Mouse (Mus musculus): ENCODE measurements around the gene Rps10.

Gene Rps10

DNA sequence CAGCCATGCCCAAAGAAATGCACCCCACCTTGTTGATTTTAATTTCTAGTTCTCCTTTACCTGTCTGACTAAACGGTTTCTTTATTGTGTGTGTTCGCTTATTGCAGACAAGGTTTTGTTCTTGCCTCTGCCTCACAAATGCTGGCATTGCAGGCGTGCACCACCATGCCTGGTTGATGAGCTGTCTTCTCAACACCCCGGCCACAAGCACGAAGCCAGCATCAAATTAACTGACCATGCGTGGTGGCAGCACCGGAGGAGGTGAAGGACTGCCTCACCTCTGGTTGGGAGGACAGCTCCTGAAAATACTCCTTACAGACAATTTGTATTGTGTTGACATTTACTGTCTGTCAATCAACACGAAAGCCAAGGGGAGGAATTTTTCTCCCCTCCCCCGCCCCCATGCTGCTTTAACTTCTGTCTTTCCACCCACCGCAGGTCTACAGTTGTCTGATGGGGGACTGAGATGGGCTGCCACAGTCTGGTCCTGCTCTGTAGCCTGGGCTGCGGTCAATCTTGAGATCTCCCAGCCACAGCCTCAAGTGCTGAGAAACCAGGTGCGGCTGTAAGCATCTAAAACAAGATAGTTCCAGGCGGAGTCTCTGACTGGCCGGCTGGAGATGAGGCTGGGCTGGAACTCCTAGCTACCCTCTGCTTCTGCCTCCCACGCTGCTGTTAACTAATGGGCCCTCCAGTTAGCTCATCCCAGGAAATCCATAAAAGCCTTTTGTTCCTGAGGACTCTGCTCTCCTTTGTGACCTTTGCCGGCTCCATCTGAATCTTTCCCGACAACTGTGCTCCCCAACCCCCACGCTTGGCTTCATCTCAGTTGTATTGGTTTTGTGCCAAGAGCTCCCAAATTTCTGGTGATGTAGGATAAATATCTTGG lies at the start of gene Rps10:
TSS of gene Rps10 (minus strand) at position 538 of the 889 bp plus-strand sequence.
- no peak for DNase-seq (ENCODE audit: extremely low read depth, insufficient read length, low spot score)

DNA sequence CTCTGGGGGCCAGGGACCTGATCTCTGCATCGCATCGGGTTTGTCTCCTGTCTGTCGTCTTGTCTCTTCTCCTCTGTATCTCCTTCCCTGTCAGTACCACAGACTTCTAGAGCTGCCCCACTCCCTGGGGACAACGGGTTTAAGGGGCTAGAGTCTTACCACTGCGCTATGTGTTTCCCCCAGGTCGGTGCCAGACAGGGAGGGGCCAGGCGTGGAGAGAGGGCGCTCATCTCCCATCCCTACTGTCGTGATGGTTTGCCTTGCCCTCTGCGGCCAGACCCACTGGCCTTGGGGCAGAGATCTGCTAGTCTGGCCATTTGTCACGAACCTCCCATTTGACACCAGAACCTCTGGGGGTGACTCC lies 49.1 kb upstream of the Rps10 start:
- no peak for DNase-seq (ENCODE audit: extremely low read depth, insufficient read length, low spot score)

DNA sequence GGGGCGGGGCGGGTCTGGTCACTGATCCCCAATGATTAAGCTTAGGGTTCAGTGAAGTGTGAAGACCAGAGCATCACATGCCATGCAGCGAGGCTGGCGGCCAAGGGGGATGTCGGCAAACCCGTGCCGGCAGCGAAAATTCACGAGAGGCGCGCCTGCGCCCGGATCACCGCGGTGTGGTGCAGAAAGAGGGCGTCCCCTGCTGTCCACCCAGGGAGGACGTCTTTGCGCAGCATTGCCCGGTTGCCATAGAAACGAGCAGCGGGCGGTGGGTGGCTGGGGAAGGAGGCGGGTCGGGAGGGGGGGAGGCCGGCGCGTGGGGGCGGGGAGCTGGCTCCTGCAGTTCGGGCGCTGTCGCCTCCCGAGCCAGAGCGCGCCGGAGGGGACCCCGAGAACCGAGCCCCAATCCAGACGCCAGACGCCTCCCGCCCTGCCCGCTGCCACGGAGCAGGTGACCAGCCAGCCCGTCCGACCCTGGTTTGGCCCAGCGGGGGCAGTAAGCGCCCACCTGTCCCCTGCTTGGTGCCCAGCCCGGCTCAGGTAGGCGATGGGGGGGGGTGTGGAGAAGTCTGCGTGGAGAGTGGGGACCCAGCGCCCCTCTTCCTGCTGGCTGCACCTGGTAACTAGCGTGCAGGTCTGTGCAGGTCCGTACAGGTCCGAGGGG lies 48.5 kb upstream of the Rps10 start:
- no peak for DNase-seq (ENCODE audit: extremely low read depth, insufficient read length, low spot score)

DNA sequence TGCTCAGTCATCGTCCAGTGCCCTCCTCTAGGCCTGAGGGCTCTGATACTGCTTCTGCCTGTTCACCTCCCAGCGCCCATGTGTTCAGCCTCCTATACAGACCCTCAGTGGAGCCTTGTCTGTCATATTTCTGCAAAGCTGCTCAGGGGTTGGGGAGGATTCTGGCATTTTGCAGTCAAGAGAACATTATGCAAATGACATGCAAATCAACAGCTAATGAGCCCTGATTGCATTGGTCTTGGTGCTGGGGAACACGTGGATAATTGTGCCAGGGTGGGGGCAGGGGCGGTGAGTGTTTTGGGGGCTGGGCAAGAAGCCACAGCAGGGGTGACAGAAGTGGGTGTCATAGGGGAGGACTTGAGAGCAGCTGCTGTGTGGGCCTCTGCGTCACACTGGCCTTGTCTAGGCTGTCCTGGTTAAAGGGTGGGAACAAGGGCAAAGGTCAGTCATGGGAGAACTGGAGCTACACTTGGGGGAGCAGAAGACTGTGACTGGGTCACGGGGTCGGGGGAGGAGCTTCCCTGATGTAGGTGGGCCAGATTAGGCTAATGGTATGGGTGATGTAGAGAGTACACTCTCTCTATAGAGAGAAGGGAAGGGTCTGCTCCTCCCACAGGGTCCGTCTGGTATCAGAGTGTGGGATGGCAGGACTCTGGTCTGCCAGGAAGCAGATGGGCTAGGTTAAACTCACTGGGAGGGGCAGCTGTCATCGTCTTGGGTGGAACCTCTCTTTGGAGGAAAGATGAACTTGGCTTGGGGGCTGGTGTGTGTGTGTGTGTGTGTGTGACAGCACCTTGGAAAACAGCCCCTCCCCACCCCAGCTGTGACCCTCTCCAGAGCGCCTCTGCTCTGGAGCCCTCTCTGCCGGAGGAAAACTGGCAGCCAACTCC lies 42.7 kb upstream of the Rps10 start:
- no peak for DNase-seq (ENCODE audit: extremely low read depth, insufficient read length, low spot score)

DNA sequence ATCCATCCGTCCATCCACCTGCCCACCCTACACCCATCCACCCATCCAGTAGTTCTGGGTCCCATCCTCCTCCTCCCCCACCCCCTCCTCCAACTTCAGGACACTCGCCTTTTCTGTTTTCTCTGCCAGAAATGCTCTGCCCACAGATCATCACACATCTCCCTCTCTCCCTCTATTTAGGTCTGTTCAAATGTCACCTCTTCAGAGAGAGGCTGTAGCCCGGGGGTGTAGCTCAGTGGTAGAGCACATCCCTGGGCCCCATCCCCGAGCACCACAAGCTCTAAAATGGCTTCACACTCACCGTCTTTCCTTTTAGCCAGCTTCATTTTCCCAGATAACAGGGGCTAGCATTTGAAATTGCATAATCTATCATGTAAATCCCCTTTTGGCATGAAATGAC lies 41.3 kb upstream of the Rps10 start:
- no peak for DNase-seq (ENCODE audit: extremely low read depth, insufficient read length, low spot score)

DNA sequence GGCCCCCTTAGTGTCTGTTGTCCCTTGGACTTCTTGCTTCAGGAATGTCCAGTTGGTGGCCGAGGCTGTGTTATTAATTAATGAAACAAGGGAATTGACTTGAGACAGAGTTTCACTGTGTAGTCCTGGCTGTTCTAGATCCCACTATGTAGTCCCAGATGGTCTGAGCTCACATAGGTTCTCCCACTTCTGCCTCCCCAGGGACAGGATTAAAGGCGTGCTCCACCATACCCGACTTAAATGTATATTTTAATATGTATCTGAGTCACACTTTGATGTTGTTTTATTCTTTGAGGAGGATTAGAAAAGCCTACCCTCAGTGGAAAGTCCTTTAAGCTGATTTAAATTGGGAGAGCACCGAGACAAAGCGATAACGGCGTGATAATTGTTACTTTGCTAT lies 39.8 kb upstream of the Rps10 start:
- no peak for DNase-seq (ENCODE audit: extremely low read depth, insufficient read length, low spot score)

DNA sequence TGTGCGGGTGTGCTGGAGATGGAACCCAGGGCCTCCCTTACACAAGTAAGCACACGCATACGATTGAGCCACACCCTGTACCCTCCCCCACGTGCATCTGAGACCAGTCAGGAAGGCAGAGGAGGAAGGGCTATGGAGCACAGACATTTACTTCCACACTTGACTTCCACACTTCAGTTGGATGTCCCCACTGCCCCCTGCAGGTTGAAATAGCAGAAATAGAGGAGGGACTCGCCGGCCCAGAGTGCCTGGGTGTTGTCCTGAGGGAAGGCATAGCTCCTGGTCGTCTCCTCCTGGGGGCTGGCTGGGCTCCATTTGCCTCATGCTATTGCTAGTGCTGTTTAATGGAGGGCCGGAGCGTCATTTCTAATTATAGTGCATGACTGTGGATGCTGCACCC lies 39.0 kb upstream of the Rps10 start:
- no peak for DNase-seq (ENCODE audit: extremely low read depth, insufficient read length, low spot score)

DNA sequence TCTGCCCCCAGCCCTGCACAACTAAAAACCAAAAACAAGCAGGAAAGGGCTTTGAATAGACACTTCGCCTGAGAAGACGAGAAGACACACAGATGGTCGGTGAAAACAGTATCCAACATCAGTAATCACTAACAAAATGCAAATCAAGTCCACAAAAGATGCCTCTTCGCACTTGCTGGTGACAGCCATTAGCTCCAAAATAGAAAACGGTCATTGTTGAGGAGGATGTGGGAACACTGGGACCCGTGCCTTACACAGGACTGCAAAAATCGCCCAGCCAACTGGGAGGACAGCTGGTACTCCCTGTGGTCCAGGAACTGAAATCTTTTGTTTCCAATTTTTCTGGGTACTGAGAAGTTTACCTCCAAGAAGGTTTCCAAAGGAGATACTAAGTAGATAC lies 37.5 kb upstream of the Rps10 start:
- no peak for DNase-seq (ENCODE audit: extremely low read depth, insufficient read length, low spot score)

DNA sequence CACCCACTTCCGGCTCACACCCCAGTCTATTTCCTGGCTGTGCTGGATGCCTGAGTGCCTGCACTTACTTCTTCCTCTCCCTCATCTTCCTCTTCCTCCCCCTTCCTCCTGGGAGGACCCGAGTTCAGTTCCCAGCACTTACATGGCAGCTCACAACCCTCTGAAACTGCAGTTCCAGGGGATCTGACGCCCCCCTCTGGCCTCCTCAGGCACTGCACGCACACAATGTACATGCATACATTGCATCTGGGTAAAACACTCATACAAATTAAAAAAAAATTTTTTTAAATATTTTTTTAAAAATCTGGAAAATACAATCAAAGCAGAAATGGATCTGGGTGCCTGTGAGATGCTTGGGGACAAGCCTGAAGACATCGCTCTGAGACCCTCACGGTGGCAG lies 35.3 kb upstream of the Rps10 start:
- no peak for DNase-seq (ENCODE audit: extremely low read depth, insufficient read length, low spot score)

DNA sequence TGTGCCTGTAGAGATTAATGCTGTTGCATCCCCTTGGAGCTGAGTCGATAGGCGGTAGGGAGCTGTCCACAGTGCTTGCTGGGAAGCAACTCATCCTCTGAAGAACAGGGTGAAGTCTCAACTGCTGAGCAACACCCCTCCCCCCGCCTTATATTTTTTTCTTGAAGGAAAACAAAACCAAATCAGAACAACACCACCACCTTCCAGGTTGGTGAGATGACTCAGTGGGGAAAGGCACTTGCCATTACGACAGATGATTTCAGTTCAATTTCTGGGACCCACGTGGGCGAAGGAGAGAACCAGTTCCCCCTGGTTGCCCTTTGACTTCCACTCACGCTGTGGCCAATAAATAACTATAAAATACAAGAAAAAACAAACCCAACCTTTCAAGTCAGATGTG lies 22.3 kb upstream of the Rps10 start:
- no peak for DNase-seq (ENCODE audit: extremely low read depth, insufficient read length, low spot score)

DNA sequence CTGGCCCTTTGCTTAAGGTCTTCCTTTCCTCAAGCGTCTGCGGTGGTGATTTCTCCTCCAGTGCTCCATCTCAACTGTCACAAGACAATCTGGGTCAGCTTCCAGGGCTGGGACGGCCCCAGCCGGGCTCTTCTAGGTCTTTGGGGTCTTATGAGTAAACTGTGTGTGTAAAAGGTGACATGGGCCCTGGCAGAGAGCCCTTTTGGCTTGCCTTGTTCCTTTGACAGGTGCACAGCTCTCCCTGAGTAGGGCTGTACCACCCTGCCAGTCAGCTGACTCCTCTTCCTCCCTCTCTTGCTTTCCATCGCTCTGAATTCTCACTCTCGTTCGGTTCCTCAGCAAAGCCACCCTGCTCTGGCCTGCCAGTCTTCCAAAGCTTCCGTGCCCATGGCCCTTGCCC lies 20.7 kb upstream of the Rps10 start:
- no peak for DNase-seq (ENCODE audit: extremely low read depth, insufficient read length, low spot score)

DNA sequence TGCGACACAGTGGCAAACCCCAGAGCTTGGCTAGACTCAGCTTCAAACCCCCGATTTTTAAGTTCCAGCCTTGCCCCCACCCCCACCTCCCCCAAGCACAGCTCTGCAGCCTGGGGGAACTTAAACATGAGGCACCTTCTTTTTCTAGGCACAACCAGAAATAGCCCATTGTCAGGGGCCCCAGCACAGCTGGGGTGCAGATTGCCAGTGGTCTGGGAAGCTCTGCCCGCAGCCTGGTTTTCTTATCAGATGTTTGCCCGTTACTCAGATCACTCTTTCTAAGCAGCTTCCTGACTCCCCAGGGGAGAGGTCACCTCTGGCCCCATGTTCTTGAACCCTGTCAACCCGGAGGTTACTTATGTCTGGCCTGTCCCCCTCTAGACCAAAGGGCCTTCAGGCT lies 19.9 kb upstream of the Rps10 start:
- DNase-seq (ENCODE audit: extremely low read depth, insufficient read length, low spot score), result no peak

DNA sequence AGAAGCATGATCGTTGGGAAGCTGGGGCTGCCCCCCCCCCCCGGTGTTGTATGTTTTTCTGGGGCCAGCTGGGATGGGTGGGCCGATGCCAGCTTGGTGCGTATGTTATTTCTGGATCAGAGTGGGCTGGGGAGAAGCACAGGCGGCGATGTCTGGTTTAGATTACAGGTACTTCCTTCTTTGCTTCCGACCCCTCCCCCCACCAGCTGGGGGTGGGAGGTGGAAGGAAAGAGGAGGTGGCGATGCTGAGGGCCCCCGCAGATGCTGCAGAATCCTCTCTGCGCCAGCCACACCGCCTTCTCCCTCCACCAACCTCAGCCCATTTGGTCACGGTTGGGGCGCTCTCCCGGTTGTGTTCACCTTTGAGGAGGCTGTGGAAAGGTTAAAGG lies 19.5 kb upstream of the Rps10 start:
- no peak for DNase-seq (ENCODE audit: extremely low read depth, insufficient read length, low spot score)

DNA sequence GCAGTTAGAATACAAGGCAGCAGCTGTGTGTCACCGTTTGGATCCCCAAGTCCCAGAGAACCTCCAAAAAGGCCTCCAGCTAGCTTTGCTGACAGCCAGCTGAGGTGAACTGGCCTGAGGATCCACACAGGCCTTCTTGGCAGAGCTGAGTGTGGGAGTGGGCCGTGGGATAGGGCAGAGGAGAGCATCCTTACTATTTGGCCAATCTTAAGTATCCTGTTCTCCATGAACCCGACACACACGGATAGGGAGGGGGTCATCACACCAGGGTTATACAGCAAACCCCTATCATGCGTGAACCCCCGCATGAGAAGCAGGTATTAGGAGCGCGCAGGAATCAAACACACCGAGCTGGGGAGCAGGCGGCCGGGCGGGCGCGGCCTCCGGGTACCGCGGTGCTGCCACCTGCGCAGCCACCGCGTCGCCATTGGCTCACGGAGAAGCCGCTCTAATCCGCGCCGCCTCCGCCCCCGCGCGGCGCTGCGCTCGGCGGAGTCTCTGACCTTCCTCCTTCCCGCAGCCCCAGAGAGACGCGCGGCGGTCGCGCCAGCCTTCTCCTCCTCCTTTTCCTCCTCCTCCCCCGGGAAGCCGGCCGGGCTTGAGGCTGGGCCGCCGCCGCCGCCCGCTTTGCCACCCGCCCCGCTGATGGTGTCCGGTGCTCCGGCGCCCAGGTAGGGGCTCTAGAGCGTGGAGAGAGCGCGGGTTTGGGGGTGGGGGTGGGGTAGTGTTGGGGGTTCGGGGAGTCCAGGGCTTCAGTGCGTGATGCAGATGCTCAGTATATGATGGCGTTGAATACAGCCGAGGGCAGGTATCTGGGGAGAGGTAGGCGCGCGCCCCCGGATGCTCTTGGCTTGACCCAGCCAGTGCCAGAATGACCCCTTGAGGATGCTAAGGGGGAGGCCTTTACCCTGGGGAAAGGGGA lies 18.9 kb upstream of the Rps10 start, which contains the start of gene Pacsin1:
TSS of gene Pacsin1 (plus strand) at position 421 of the 922 bp plus-strand sequence.
- no peak for DNase-seq (ENCODE audit: extremely low read depth, insufficient read length, low spot score)

DNA sequence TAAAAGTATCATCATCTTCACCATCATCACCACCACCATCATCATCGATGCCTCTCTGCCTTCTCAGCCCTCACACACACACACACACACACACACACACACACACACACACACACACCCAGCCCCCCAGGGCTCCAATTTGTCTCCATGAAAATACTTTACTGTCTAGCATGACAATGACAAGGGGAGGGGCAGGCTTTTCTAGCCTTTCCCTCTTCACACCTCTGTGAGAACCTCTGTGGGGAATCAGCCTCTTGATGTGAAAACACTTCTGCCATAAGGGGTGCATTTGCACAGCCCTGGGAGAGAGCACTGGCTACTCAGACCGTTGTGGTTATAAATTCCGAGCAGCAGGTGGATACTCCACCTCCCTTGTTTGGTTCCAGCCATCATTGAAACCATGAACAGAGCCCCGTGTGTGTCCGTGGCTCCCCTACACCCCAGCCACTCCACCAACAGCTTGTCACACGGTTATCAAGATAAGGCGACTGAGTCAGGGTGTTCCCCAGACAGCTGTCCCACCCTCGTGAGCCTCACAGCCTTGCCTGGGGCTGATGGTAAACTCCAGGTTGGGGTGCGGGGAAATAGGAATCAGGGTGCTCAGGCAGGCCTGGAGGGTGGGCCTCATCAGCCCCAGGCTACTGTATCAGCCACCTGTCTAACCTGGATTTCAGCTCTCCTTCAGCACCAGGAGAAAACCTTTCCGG lies 16.9 kb upstream of the Rps10 start:
- DNase-seq (ENCODE audit: extremely low read depth, insufficient read length, low spot score), result no peak

DNA sequence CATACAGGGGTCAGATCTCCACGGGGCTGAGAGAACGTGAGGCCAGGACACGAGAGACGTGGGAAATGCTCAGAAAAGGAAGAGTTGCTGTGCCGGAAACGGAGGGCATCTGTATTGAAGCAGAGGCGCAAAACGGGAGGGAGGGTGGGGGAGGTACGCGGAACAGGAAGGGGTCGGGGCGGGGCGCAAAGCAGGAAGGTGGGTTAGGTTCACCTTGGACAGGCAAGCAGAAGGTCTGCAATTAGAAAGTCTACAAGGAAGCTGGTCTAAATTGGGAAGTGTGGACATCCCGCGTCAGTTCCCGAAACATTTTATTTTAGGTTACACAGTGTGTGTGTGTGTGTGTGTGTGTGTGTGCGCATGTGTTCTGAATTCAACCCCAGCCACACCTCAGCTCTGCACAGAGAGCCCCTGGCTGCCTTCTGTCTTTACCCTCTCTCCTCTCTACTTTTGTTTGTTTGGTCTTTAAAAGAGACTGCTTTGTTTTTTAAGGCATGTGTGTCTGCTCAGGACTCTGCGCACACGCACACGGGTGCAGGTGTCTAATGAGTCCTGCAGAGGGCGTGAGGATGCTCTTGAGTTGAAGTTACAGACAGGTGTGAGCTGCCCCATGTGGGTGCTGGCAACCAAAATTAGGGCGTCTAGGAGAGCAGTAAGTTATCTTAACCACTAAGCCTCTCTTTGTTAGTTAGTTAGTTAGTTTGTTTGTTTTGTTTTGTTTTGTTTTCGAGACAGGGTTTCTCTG lies 15.7 kb upstream of the Rps10 start:
- DNase-seq (ENCODE audit: extremely low read depth, insufficient read length, low spot score), result no peak

DNA sequence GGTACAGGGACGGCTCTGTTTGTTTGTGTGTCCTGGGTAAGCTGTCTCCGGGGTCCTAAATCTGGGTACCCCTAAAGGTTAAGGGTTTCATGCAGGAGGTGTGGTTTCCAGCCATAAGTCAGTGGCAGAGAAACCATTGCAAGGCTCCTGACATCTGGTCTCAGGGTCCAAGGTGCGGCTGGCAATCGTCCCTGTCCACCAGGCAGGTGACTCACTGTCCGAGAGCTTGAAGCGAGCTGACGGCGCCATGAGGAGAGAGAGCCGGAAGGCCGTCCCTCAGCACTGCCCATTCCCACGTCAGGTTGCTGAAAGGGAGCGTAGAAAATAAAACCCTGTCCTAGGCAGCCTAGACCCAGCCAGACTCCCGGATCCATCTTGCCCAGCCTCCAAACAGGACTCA lies 14.1 kb upstream of the Rps10 start:
- peak; percentile 62 for DNase-seq (ENCODE audit: extremely low read depth, insufficient read length, low spot score)

DNA sequence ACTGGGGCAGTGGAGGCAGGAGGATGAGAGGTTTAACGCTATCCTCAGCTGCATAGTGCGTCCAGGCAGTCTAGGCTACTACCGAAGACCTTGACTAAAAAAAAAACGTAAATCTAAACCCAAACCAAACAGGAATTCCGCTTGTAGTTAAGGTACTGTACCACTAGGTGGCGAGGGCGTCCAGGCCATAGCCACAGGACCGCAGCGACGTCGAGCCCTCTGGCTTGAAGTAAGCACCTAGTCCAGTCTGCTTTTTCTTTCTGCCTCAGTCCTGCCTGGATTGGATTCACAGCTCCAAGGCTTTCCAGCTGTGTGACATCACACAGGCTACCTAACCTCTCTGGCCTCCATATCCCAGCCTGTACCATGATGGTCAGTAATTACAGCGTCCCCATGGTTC lies 13.7 kb upstream of the Rps10 start:
- DNase-seq (ENCODE audit: extremely low read depth, insufficient read length, low spot score), result peak; percentile 73

DNA sequence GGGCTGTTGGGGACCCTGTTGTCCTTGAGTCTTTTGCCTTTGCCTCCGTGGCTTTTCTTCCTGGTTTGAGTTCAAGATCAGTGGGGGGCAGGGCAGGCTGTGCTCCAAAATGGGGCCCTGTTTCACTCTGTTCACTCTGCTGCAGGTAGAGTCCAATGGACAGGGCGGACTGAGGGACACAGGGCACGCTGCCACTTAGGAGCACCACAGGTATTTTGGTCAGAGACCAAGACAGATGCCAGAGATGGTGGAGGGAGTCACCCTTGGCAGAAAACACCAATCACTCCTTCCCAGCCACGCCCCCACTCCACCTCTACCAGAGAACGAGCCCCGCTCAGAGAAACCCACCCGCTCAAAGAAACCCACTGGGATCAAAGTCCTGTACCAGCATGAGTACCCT lies 9.3 kb upstream of the Rps10 start:
- no peak for DNase-seq (ENCODE audit: extremely low read depth, insufficient read length, low spot score)
